Mouse (Mus musculus): Measurements from ENCODE around the gene Wbp1l. TPM values are rescaled to one million over a fixed set of nuclear protein-coding genes. Genes with fewer than 3 reads are reported as not detected.
A peak's percentile ranks its signal among the peaks of the same experiment; 100 is the strongest.

Wbp1l gene
- polyA plus RNA-seq, 1 experiment from 2014 or later, result 39.7 TPM

DNA sequence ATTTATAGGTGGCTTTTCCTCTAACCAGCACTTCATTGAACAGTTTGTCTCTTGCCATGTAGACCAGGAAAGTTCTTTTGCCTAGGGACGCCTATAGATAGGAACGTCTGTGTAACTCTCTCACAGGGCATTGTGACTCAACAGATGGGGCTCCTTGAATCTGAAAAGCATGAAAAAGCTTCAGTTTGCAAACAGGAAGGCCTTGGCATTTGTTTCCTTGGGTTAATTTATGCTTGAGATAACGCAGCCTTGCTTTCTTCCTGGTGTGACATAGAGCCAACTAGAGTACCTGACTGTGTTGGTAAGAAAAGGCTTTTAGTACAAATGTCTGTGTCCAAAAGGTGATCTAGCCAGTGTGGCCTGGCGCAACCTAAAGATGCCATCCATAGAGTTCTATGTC, 3.5 kb downstream of the Wbp1l start:
- H3K27me3 ChIP-seq, result no peaks in the 10 kb centered on the region
- no peaks in the 10 kb centered on the region for H3K9me3 ChIP-seq
- no peak overlapping the region for H3K4me2 ChIP-seq (replicated peaks)
- H3K27ac ChIP-seq (replicated peaks), result no peak overlapping the region
- no peak overlapping the region for H3K9ac ChIP-seq (replicated peaks)
- H3K4me1 ChIP-seq, result peaks cover 31% of the 10 kb centered on the region
- H3K4me3 ChIP-seq, result no peak overlapping the region
- H3K36me3 ChIP-seq, result peaks cover 12% of the 10 kb centered on the region
- 86% methylated on average over 4 of the region's 4 CpGs for WGBS
- ATAC-seq (replicated peaks), result no peak

DNA sequence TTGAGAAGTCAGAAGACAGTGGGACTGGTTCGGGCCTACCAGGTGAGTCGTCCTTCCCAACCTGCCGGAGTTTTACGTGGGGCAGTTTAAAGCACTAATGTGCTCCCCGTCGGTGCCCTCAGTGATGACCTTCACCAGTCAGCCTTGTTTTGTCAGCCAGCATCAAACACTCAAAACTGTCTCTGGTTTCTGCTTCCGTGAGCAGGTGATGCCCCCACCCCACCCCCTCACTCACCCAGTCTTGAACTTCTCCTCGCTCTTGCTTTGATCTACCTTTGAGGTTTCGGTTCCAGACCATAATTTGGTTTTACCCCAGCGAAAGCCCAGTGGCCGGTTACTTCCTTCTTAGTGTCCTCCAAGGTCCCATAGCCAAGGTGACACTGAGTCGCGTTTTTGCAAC, 7.8 kb downstream of the Wbp1l start:
- no peak overlapping the region for H3K4me2 ChIP-seq (replicated peaks)
- ATAC-seq (replicated peaks), result no peak
- H3K4me1 ChIP-seq, result peaks cover 4% of the 10 kb centered on the region; the same call in 1 of the 2 replicates
- H3K9ac ChIP-seq (replicated peaks), result no peak overlapping the region
- no peaks in the 10 kb centered on the region for H3K27me3 ChIP-seq
- no peak overlapping the region for H3K4me3 ChIP-seq
- H3K9me3 ChIP-seq, result no peaks in the 10 kb centered on the region
- no peak overlapping the region for H3K27ac ChIP-seq (replicated peaks)
- 96% methylated on average over 13 of the region's 13 CpGs for WGBS
- peaks cover 31% of the 10 kb centered on the region for H3K36me3 ChIP-seq

GRCm38 (mm10) chr19:46607424-46607823, 8.5 kb downstream of the Wbp1l start:
- Histone ChIP-seq H3K4me1 (no peaks in the 10 kb centered on the region), H3K9ac (replicated peaks) (no peak overlapping the region), H3K36me3 (peaks cover 31% of the 10 kb centered on the region), H3K27ac (replicated peaks) (no peak overlapping the region), H3K27me3 (no peaks in the 10 kb centered on the region), H3K4me3 (no peak overlapping the region), H3K9me3 (no peaks in the 10 kb centered on the region), H3K4me2 (replicated peaks) (no peak overlapping the region)
- WGBS, result 76% methylated on average over 7 of the region's 7 CpGs
- no peak for ATAC-seq (replicated peaks)

GRCm38 (mm10) chr19:46608158-46608557, 9.3 kb downstream of the Wbp1l start:
- Histone ChIP-seq H3K4me2 (replicated peaks) (no peak overlapping the region), H3K27me3 (no peaks in the 10 kb centered on the region), H3K9ac (replicated peaks) (no peak overlapping the region), H3K4me3 (no peak overlapping the region), H3K9me3 (no peaks in the 10 kb centered on the region), H3K36me3 (peaks cover 32% of the 10 kb centered on the region), H3K4me1 (no peaks in the 10 kb centered on the region), H3K27ac (replicated peaks) (no peak overlapping the region)
- WGBS, result 98% methylated on average over 7 of the region's 7 CpGs
- no peak for ATAC-seq (replicated peaks)

- Histone ChIP-seq H3K4me3 (no peak overlapping the region), H3K27me3 (no peaks in the 10 kb centered on the region), H3K36me3 (peaks cover 9% of the 10 kb centered on the region), H3K9ac (replicated peaks) (no peak overlapping the region), H3K27ac (replicated peaks) (no peak overlapping the region), H3K4me2 (replicated peaks) (no peak overlapping the region), H3K9me3 (no peaks in the 10 kb centered on the region), H3K4me1 (peaks cover 24% of the 10 kb centered on the region; the same call in 1 of the 2 replicates)
- WGBS, result 92% methylated on average over 11 of the region's 11 CpGs
- ATAC-seq (replicated peaks), result no peak
Measured at GRCm38 (mm10) chr19:46616378-46616777, 17.5 kb downstream of the Wbp1l start.

- Histone ChIP-seq H3K4me2 (replicated peaks) (no peak overlapping the region), H3K27ac (replicated peaks) (no peak overlapping the region), H3K4me1 (peaks cover 30% of the 10 kb centered on the region; the same call in 1 of the 2 replicates), H3K27me3 (no peaks in the 10 kb centered on the region), H3K9ac (replicated peaks) (no peak overlapping the region), H3K9me3 (no peaks in the 10 kb centered on the region), H3K4me3 (no peak overlapping the region), H3K36me3 (peaks cover 9% of the 10 kb centered on the region)
- ATAC-seq (replicated peaks), result no peak
- 92% methylated on average over 8 of the region's 8 CpGs for WGBS
Measured at GRCm38 (mm10) chr19:46617361-46617760, 18.5 kb downstream of the Wbp1l start.

DNA sequence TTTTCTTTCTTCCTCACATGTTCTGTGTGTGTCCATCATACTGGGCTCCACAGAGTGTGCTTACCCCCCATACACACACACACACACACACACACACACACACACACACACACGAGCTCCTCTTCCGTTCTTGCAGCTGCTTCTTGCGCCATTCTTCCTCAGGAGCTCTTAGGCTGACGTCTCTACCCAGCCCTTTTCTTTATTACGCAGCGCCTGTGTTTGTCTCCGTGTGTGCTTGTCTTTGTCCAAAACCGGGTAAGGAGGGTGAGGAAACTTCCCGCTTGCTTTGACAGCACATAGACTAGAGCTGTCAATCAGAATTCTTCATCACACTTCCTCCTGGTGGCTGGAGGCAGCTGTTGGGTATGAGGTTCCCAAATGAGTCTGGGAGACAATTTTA, 19.4 kb downstream of the Wbp1l start:
- Histone ChIP-seq H3K9me3 (no peaks in the 10 kb centered on the region), H3K27ac (replicated peaks) (peak overlapping the region; percentile 62), H3K27me3 (no peaks in the 10 kb centered on the region), H3K9ac (replicated peaks) (no peak overlapping the region), H3K36me3 (peaks cover 7% of the 10 kb centered on the region), H3K4me2 (replicated peaks) (no peak overlapping the region), H3K4me3 (no peak overlapping the region), H3K4me1 (peaks cover 39% of the 10 kb centered on the region)
- 41% methylated on average over 9 of the region's 9 CpGs for whole genome bisulfite sequencing
- 0 out of 2 replicates have a peak, but pooled peaks have one; percentile 46 for ATAC-seq (replicated peaks)

DNA sequence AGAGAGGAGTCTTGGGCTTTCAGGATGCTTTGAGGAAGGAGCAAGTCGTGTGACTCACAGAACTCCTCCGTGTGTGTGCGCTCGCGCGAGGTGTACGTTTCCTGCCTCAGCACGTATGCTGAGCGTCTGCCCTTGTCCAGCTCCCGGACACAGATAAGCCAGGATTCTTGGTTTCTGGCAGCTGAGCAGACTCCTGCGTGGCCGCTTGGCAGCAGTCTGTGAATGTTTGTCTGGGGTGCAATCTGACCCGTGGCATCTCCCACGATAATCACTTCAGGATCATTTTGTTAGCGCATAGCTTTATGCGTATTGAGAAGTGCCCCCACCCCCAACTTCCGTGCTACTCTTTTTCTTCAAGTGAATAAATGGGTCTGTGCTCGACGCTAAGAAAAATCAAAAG, 20.1 kb downstream of the Wbp1l start:
- WGBS, result 83% methylated on average over 19 of the region's 19 CpGs
- ATAC-seq (replicated peaks), result no peak
- Histone ChIP-seq H3K4me1 (peaks cover 45% of the 10 kb centered on the region), H3K36me3 (0 out of 2 replicates have a peak, but pooled peaks cover 2% of the 10 kb centered on the region), H3K9ac (replicated peaks) (no peak overlapping the region), H3K4me2 (replicated peaks) (no peak overlapping the region), H3K27ac (replicated peaks) (peak overlapping the region; percentile 62), H3K4me3 (no peak overlapping the region), H3K9me3 (no peaks in the 10 kb centered on the region), H3K27me3 (no peaks in the 10 kb centered on the region)

DNA sequence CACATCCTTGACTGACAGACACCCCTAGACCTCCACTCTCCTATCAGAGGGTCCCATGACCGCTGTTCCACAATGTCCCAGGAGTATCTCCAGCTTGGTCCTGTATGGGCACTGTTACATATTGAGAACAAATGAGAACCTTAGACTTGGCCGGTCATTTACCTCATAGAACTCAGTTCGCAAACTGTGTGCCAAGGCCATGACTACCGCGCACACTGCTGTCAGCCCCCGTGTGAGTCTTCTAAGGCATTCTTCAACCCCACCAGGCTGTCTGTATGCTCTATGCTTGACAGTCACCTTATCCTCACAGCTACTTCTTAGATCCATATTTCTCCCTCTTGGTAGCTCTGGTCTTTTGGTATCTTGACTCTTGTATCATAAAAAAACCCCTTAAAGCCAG, 20.6 kb downstream of the Wbp1l start:
- WGBS, result 94% methylated on average over 6 of the region's 6 CpGs
- H3K27me3 ChIP-seq, result no peaks in the 10 kb centered on the region
- H3K27ac ChIP-seq (replicated peaks), result no peak overlapping the region
- H3K4me2 ChIP-seq (replicated peaks), result no peak overlapping the region
- no peak for ATAC-seq (replicated peaks)
- H3K36me3 ChIP-seq, result 0 out of 2 replicates have a peak, but pooled peaks cover 2% of the 10 kb centered on the region
- no peak overlapping the region for H3K4me3 ChIP-seq
- no peak overlapping the region for H3K9ac ChIP-seq (replicated peaks)
- H3K4me1 ChIP-seq, result peaks cover 50% of the 10 kb centered on the region
- H3K9me3 ChIP-seq, result no peaks in the 10 kb centered on the region

DNA sequence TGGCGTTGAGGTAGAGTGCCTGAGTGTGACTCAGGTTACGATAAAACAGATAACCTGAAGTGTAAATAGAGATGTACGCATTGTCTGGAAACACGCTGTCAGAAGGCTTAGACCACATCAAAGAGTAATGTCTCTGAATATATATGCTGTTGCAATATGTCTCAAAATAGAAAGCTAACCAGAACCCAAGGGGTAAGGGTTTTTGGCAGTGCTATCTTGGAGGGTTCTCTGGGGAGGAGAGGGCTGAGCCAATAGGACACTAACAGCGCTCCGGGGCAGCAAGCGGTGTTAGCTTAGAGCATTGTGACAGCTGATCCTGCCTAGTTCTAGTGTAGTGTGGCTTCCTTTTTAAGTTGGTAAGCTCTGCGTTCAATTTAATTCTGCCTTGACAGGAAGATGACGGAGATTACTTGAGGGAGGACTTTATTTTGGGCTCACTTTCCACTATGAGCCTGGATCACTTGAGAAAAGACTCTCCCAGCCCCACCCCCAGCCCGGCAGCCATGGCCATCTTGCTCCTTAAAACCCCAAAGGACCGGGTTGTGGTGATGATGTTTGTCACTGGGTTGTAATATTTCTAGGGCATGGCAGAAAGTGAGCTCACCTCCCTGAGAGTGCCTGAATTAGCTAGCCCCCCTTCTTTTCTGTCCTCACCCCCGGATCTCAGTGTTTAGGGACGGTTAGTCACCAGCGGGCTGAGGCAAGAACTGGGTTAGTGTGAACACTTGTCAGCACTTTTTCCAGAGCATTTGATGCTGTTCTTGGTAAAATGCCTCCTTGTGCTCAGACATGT, 21.3 kb downstream of the Wbp1l start:
- no peak for ATAC-seq (replicated peaks)
- Histone ChIP-seq H3K9ac (replicated peaks) (no peak overlapping the region), H3K9me3 (no peaks in the 10 kb centered on the region), H3K4me3 (no peak overlapping the region), H3K4me2 (replicated peaks) (no peak overlapping the region), H3K27ac (replicated peaks) (no peak overlapping the region), H3K4me1 (peaks cover 50% of the 10 kb centered on the region), H3K36me3 (peaks cover 4% of the 10 kb centered on the region; the same call in 1 of the 2 replicates), H3K27me3 (no peaks in the 10 kb centered on the region)
- WGBS, result 89% methylated on average over 14 of the region's 14 CpGs

DNA sequence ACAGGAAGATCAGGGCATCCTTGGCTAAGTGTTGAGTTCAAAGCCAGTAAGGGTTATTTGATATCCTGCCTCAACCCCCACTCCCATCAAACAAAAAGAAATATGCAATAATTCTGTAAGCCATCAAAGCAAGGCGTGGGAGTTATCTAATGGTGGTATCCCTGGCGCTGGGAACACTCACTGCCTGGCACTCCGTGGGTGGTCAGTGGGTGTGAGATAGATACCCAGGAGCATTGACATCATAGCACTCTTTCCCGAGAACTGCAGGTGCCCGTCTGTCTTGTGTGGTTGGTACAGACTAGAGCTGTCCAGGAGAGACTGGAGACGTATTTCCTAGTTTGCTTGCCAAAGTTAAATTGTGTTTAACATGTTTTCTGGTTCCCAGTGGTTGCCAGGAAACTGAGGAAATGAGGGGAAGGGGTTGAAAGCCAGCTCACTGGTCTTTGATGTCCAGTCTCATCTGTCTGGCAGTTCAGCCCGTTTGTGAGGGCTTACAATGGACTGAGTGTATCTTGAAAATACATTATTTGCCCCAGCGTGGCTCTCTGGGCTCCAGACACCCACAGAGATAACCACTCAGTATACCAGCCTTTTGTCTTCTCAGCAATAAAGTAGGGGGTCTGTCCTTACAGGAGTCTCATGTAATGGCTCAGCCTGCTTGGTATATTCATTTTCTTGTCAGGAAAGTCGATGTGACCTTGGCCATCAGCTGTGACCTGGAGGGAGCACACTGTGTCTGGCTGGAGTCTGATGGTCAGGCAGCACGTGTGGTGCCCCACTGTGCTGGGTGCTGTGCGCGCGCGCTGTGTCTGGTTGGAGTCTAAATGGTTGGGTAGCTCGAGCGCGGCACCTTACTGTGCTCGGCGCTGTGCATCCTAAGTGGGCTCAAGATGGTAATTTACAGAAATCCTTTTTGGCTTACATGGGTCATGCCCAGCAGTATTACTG, 22.6 kb downstream of the Wbp1l start:
- Histone ChIP-seq H3K36me3 (peaks cover 5% of the 10 kb centered on the region; the same call in 1 of the 2 replicates), H3K4me1 (peaks cover 50% of the 10 kb centered on the region), H3K9me3 (no peaks in the 10 kb centered on the region), H3K9ac (replicated peaks) (no peak overlapping the region), H3K4me3 (no peak overlapping the region), H3K4me2 (replicated peaks) (no peak overlapping the region), H3K27me3 (no peaks in the 10 kb centered on the region), H3K27ac (replicated peaks) (peak overlapping the region; percentile 31; the same call in 1 of the 2 replicates)
- no peak for ATAC-seq (replicated peaks)
- WGBS, result 64% methylated on average over 19 of the region's 19 CpGs

Measured in forebrain, embryonic 15.5 days (tissue).